Mouse (Mus musculus) layer of hippocampus, postnatal 14 days (tissue): ENCODE measurements at regions not wholly inside any gene's neighbourhood (a gene's known extent, or its start where the extent isn't known, plus 50 kb on each side); places are given as distances from the start of the nearest gene placed in this dataset.

ENCODE experiments used
- DNase-seq, 2 experiments: peaks; one replicate each; pipeline ENCODE4 v3.0.0; 2021 to 2022; ENCODE audit warnings: low spot score in 2 of 2, mixed read lengths in 1 of 2

- peak in 1 of 2 experiments; percentile 19 for DNase-seq
These were observed 114.4 kb downstream of the Pih1d3 start for GRCm38 (mm10) chr1:31337087-31337486.

GRCm38 (mm10) chr1:31363971-31364370 is 141.3 kb downstream of the Pih1d3 start:
- no peak for DNase-seq

DNA sequence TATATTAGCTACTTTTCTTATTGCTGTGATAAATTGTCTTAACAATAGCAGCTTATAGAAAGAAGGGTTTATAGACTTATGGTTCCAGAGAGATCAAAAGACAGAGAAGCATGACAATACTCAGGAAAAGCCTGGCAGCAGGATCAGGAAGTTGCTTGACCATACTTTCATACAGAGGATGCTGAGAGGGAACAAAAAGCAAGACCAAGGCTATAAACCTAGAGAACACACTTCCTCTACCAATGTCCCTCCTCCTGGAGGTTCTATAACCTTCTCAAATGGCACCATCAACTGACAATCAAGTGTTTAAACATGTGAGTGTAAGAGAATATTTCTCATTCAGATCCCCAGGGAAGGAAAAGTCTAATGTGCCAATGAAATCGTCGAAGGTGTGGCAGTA is 154.7 kb downstream of the Pih1d3 start:
- no peak for DNase-seq

- DNase-seq = peak in 1 of 2 experiments; percentile 69
These were observed 156.4 kb downstream of the Pih1d3 start for GRCm38 (mm10) chr1:31379032-31379431.

DNA sequence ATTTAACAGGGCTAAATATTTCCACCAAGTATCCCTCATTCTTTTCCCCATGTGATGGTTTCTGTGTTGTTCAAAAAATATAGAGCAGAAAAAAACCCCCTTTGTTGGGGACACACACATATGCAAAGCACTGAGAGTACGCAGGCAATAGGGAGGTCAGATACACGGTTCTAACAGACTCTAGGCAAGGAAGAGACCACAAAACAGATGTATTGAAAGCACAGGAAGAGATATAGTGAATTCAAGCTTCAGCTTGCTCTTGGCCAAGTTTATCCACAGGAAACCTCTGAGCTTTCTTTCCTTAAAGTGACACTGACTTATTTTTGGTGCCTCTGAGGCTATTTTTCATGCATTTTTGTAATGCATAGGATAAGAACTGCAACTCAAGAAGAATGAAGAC is 157.7 kb downstream of the Pih1d3 start:
- no peak for DNase-seq

GRCm38 (mm10) chr1:31382192-31382591 is 159.6 kb downstream of the Pih1d3 start:
- DNase-seq = no peak
